Mouse (Mus musculus): ENCODE measurements around the gene Smtn. TPM values are rescaled to one million over a fixed set of nuclear protein-coding genes. Genes with fewer than 3 reads are reported as not detected.
A peak's percentile ranks its signal among the peaks of the same experiment; 100 is the strongest.

Smtn gene
- polyA plus RNA-seq, 1 experiment from 2014 or later, result 43.9 TPM

DNA sequence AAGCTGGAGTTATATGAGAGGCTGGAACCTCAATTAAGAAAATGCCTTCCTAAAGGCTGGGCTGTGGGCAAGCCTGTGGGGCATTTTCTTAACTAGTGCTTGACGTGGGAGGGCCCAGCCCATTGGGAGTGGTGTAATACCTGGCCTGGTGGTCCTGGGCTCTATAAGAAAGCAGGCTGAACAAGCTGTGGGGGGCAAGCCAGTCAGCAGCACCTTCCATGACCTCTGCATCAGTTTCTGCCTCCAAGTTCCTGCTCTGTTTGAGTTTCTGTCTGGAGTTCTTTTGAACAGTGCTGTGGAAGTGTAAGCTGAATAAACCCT lies 5.8 kb upstream of the Smtn start:
- Histone ChIP-seq H3K36me3 (no peaks in the 10 kb centered on the region), H3K9ac (no peak overlapping the region), H3K9me3 (no peaks in the 10 kb centered on the region), H3K27ac (no peak overlapping the region; the same call in 1 of the 2 replicates), H3K4me2 (no peak overlapping the region), H3K27me3 (no peaks in the 10 kb centered on the region), H3K4me1 (peaks cover 26% of the 10 kb centered on the region), H3K4me3 (no peak overlapping the region)
- no peak; the same call in 1 of the 2 replicates for ATAC-seq (ENCODE audit: insufficient number of reproducible peaks, insufficient read depth, low FRiP score, low TSS enrichment, low read depth)
- WGBS, result 13% methylated on average over 1 of the region's 1 CpGs

DNA sequence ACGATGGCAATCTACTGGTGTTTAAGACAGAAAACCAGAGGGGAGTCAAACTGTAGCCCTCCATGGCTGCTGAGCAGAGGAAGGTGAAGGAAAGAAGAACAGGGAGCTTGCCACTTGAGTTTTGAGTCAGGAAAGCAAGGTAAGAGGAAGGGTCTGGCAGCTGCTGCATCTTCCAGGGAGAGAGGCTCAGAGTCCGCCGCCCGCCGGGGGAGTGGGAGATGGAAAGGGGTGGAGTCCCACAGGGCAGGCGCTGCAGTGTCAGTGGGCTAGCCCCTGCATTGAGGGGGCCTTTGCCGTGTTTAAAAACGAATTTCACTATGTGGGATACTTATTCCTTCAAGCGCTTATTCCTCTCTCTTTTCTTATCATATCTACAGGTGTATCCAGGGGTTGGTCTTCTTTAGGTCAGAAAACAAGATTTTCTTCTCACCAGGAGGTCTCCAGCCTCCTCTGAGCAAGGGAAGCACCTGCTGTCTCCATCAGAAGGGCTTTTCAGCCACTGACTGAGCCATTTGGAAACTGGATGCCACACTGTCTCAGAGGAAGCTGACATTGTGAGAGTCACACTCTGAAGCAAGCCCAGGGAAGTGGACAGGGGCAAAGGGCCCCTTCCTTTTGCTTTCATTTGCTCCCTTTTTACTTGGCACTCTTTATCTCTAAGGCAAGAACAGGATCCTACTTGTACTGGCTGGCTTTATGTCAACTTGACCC lies 5.3 kb upstream of the Smtn start:
- no peak for ATAC-seq (ENCODE audit: insufficient number of reproducible peaks, insufficient read depth, low FRiP score, low TSS enrichment, low read depth)
- no peak overlapping the region for H3K4me2 ChIP-seq
- no peak overlapping the region for H3K9ac ChIP-seq
- peaks cover 26% of the 10 kb centered on the region for H3K4me1 ChIP-seq
- H3K27me3 ChIP-seq, result no peaks in the 10 kb centered on the region
- WGBS, result 15% methylated on average over 9 of the region's 9 CpGs
- no peaks in the 10 kb centered on the region for H3K9me3 ChIP-seq
- H3K36me3 ChIP-seq, result no peaks in the 10 kb centered on the region
- no peak overlapping the region for H3K4me3 ChIP-seq
- H3K27ac ChIP-seq, result no peak overlapping the region; the same call in 1 of the 2 replicates

DNA sequence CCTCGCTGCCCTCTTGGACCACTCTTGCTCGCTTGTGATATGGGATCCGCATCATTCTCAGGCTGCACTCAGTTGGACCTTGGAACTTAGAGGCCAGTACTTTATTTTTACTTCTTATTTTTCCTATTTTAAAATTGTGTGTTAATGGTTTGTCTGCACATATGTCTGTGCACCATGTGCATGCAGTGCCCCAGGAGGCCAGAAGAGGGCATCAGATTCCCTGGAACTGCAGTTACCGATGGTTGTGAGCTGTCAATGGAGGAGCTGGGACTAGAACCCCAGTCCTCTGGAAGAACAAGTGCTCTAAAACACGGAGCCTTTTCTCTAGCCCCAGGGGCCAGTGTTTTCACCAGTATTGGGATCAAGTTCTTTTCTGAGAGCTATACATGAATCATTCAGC lies 4.0 kb upstream of the Smtn start:
- Histone ChIP-seq H3K9me3 (no peaks in the 10 kb centered on the region), H3K9ac (no peak overlapping the region), H3K4me3 (no peak overlapping the region), H3K27ac (no peak overlapping the region), H3K36me3 (no peaks in the 10 kb centered on the region), H3K4me2 (no peak overlapping the region), H3K27me3 (no peaks in the 10 kb centered on the region), H3K4me1 (peaks cover 21% of the 10 kb centered on the region)
- ATAC-seq (ENCODE audit: insufficient number of reproducible peaks, insufficient read depth, low FRiP score, low TSS enrichment, low read depth), result no peak
- 95% methylated on average over 5 of the region's 5 CpGs for WGBS

DNA sequence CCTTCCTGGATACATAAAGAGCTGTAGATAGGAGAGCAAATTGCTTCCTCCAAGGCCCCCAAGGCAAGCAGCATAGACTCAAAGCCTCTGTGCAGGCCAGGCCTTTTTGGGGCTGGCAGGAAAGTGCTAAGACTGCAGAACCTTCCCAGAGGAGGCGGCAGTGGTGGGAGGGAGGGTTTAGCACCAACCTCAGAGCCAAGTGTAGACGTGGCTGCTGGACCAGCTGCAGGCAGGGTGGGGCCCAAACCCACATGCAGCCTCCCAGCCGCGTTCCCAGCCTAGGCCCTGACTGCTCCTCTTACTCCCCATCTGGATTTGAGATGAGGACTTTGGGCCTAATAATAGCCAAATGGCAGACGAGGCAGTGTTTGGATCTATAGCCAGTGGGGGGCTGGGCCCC lies 2.6 kb upstream of the Smtn start:
- no peak overlapping the region for H3K4me2 ChIP-seq
- H3K9me3 ChIP-seq, result no peaks in the 10 kb centered on the region
- peaks cover 29% of the 10 kb centered on the region for H3K4me1 ChIP-seq
- WGBS, result 39% methylated on average over 5 of the region's 5 CpGs
- H3K27ac ChIP-seq, result peak overlapping the region; percentile 69
- H3K27me3 ChIP-seq, result no peaks in the 10 kb centered on the region
- H3K4me3 ChIP-seq, result no peak overlapping the region
- 0 out of 2 replicates have a peak overlapping the region, but pooled peaks have one; percentile 37 for H3K9ac ChIP-seq
- H3K36me3 ChIP-seq, result no peaks in the 10 kb centered on the region
- ATAC-seq (ENCODE audit: insufficient number of reproducible peaks, insufficient read depth, low FRiP score, low TSS enrichment, low read depth), result no peak

DNA sequence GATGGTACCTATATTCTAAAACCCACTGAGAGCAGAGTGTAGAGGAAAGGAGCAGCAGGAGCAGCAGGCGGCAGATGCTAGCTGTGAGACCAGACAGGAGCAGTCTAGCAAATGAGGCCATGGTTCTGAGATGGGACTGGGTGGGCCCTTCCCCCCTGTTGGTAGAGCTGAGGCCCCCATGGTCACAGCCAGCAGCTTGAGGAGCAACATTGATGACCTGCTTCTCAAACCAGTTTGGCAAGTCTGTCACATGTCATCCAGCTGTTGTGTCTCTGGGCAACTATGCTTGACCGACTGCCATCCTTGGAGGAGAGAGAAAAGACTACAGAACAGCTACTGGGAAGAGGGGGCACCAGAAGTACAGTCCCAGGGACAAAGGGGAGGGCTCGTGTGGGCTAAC lies 1.5 kb upstream of the Smtn start:
- no peak overlapping the region for H3K27ac ChIP-seq
- 61% methylated on average over 3 of the region's 3 CpGs for WGBS

DNA sequence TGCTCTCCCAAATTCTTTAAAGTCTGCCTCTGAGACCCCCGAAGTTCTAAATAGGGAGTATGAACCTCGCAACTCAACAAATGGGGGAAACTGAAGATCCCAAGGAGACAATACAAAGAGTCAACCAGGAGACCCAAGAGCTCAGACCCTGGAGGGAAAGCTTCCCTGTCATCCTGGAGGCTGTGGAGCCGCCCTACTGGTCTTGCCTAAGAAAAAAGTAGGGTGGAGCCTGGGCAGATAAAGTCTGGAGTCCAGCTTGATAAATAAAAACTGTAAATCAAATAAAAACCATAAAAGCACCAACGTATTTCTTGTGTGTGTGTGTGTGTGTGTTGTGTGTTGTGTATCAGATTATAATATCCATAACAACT lies 601 bp downstream of the Smtn start:
- H3K9me3 ChIP-seq, result no peaks in the 10 kb centered on the region
- no peak for ATAC-seq (ENCODE audit: insufficient number of reproducible peaks, insufficient read depth, low FRiP score, low TSS enrichment, low read depth)
- H3K4me3 ChIP-seq, result peak overlapping the region; percentile 67
- H3K27ac ChIP-seq, result no peak overlapping the region
- peaks cover 44% of the 10 kb centered on the region for H3K4me1 ChIP-seq
- 73% methylated on average over 4 of the region's 4 CpGs for WGBS
- H3K36me3 ChIP-seq, result 0 out of 2 replicates have a peak, but pooled peaks cover 4% of the 10 kb centered on the region
- H3K27me3 ChIP-seq, result no peaks in the 10 kb centered on the region
- peak overlapping the region; percentile 82 for H3K9ac ChIP-seq
- peak overlapping the region; percentile 79 for H3K4me2 ChIP-seq

More for the DNA sequence above, 1.5 kb upstream of the Smtn start:
- Histone ChIP-seq H3K27me3 (no peaks in the 10 kb centered on the region), H3K36me3 (0 out of 2 replicates have a peak, but pooled peaks cover 2% of the 10 kb centered on the region), H3K4me3 (no peak overlapping the region), H3K4me1 (peaks cover 39% of the 10 kb centered on the region), H3K9me3 (no peaks in the 10 kb centered on the region), H3K4me2 (no peak overlapping the region), H3K9ac (peak overlapping the region; percentile 22; the same call in 1 of the 2 replicates)
- no peak for ATAC-seq (ENCODE audit: insufficient number of reproducible peaks, insufficient read depth, low FRiP score, low TSS enrichment, low read depth)

DNA sequence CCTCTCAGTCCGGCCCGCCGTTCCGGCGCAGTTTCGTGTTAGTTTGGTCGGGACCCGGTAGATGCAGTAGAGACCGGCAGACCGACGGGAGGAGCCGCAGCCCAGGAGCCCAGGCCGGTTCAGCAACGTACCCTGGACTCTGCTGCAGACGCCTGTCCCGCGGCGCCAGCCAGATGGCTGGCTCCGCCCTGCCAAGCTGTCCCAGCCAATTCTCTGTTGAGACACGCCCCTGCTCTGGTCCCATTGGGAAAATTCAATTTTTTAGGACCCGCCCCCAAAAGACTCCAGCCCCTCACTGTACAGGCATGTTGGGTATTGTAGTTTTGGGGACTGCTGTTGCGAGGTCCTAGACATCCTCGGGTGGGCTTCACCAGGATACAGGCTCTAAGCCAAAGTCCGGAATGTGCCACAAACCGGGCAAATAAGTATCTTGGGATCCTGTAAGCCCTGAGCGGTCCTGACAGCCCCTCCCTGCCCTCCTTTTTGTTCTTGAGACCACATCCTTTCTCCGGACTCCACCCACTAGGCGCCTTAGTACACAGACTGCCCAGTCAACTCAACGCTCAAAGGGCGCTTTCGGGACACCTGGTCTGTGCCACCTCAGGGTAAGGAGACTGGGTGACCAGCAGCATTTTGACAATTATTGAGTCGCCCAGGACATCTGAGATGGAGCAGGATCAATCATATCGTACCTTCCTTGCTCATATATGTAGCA lies 1.1 kb downstream of the Smtn start:
- Histone ChIP-seq H3K9me3 (no peaks in the 10 kb centered on the region), H3K9ac (peak overlapping the region; percentile 82), H3K4me1 (peaks cover 46% of the 10 kb centered on the region), H3K27me3 (no peaks in the 10 kb centered on the region), H3K36me3 (0 out of 2 replicates have a peak, but pooled peaks cover 4% of the 10 kb centered on the region), H3K27ac (peak overlapping the region; percentile 48), H3K4me3 (peak overlapping the region; percentile 67), H3K4me2 (peak overlapping the region; percentile 79)
- 4% methylated on average over 33 of the region's 33 CpGs for WGBS
- ATAC-seq (ENCODE audit: insufficient number of reproducible peaks, insufficient read depth, low FRiP score, low TSS enrichment, low read depth), result peak; percentile 90

DNA sequence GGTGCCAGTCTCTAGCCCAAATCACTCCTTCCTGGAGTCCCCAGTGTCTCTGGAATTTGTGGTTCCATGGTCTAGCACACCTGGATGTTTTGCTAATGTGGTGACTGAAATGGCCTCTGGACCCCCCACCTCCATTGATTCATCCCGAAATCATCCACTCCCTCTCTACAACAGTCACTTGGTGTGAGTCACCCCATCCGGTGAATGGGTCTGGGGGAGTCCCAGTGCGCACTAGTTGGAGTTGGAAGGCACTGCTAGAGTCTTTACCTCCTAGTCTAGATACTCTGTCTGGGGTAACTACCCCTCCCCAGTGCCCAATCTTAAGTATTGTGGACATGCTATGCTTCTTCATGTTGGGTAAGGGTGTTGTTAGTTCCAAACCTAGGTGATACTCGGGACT lies 2.1 kb downstream of the Smtn start:
- Histone ChIP-seq H3K4me3 (peak overlapping the region; percentile 67), H3K9ac (peak overlapping the region; percentile 82), H3K36me3 (peaks cover 13% of the 10 kb centered on the region), H3K4me1 (peaks cover 45% of the 10 kb centered on the region), H3K9me3 (no peaks in the 10 kb centered on the region), H3K27ac (no peak overlapping the region), H3K4me2 (peak overlapping the region; percentile 79), H3K27me3 (no peaks in the 10 kb centered on the region)
- WGBS, result 68% methylated on average over 4 of the region's 4 CpGs
- ATAC-seq (ENCODE audit: insufficient number of reproducible peaks, insufficient read depth, low FRiP score, low TSS enrichment, low read depth), result no peak

DNA sequence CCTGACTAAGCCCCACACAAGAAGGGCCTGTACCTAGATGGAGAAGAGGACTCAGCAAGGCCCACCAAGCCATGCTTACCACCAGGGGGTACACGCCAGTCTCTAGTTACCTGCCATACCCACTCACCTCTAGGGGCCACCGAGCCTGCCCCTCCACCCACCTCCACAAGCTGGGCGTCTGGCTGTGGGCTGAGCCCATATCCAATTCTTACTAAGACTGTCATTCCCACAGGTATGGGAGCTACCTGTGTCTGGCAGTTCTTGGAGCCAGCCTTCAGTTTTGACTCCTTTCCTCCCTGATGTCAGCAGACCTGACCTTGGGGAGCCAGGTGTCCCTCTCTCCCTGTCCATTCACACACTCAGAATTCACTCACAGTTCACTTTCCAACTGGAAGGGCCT lies 2.7 kb downstream of the Smtn start:
- Histone ChIP-seq H3K4me2 (peak overlapping the region; percentile 79), H3K9me3 (no peaks in the 10 kb centered on the region), H3K27me3 (no peaks in the 10 kb centered on the region), H3K4me1 (peaks cover 39% of the 10 kb centered on the region), H3K36me3 (peaks cover 20% of the 10 kb centered on the region), H3K27ac (no peak overlapping the region), H3K4me3 (peak overlapping the region; percentile 67), H3K9ac (no peak overlapping the region)
- no peak for ATAC-seq (ENCODE audit: insufficient number of reproducible peaks, insufficient read depth, low FRiP score, low TSS enrichment, low read depth)
- WGBS, result 79% methylated on average over 3 of the region's 3 CpGs

DNA sequence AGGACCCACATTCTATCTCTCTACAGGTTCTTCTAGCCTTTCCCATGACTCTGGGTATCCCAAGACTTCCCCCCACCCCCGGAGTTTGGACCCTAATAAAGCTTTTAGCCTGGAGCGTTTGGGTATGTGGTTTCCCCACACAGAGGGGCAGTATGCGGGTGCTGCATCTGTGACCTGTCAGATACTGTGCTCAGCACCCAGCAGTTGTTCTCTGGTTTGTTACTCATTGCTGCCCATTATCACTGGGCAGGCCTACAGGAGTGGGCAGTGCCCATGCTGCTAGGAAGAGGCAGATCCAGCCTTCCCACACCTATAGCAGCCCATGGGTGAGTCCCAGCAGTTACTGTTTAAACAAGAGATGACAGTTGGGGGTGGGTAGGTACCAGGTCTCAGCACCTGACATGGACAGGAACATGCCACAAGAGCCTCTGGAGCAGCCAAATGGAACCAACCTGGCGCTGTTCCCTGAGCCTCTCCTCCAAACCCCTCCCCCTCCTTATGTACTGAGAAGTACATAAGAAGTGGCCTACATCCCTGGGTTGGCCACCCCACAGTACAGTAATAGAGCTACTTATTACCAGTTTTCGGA lies 3.6 kb downstream of the Smtn start:
- peaks cover 37% of the 10 kb centered on the region for H3K4me1 ChIP-seq
- no peaks in the 10 kb centered on the region for H3K27me3 ChIP-seq
- H3K4me3 ChIP-seq, result no peak overlapping the region
- H3K9ac ChIP-seq, result no peak overlapping the region
- no peak for ATAC-seq (ENCODE audit: insufficient number of reproducible peaks, insufficient read depth, low FRiP score, low TSS enrichment, low read depth)
- peaks cover 29% of the 10 kb centered on the region for H3K36me3 ChIP-seq
- H3K27ac ChIP-seq, result no peak overlapping the region
- WGBS, result 92% methylated on average over 5 of the region's 5 CpGs
- H3K4me2 ChIP-seq, result peak overlapping the region; percentile 79
- H3K9me3 ChIP-seq, result no peaks in the 10 kb centered on the region

DNA sequence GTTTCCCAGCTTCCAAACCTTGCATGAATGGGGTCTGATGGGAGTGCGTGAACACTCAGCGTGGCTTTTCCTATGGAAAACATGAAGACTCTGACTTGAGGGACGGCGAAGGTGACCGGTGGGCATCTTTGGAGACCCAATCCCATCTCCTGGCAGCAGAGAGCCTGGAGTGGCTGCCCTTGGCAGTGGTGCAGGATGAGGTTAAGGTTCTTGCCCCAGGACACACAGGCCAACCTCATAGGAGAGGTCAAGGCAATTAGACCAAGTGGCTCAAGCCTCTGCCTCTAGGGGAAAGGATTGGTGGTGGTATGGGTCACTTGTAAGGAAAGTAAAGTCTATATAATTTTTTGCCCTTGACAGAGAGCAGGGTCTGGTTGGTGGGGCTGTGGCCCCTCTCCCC lies 4.3 kb downstream of the Smtn start:
- H3K36me3 ChIP-seq, result peaks cover 36% of the 10 kb centered on the region
- no peaks in the 10 kb centered on the region for H3K27me3 ChIP-seq
- peaks cover 37% of the 10 kb centered on the region for H3K4me1 ChIP-seq
- peak overlapping the region; percentile 79 for H3K9ac ChIP-seq
- peak overlapping the region; percentile 52 for H3K4me3 ChIP-seq
- peak overlapping the region; percentile 79 for H3K4me2 ChIP-seq
- 38% methylated on average over 5 of the region's 5 CpGs for whole genome bisulfite sequencing
- peak overlapping the region; percentile 96 for H3K27ac ChIP-seq
- ATAC-seq (ENCODE audit: insufficient number of reproducible peaks, insufficient read depth, low FRiP score, low TSS enrichment, low read depth), result no peak
- no peaks in the 10 kb centered on the region for H3K9me3 ChIP-seq

Measured in embryonic facial prominence, embryonic 13.5 days (tissue).